Mouse (Mus musculus): ENCODE results near the gene Gmcl1. TPM values are rescaled to one million over a fixed set of nuclear protein-coding genes. Genes with fewer than 3 reads are reported as not detected.

The Gmcl1 gene
- polyA plus RNA-seq, 1 experiment from 2014 or later, result 31.4 TPM

GRCm38 (mm10) chr6:86683872-86684654 is 49.1 kb downstream of the Gmcl1 start, which contains the start of gene Snrnp27:
Gene Snrnp27 (minus strand): TSS chr6:86684522.
- no peaks in the 10 kb centered on the region for H3K27me3 ChIP-seq (replicated peaks)
- peak within 1 kb of the TSS; percentile 71 for H3K27ac ChIP-seq
- peak within 1 kb of the TSS; percentile 89 for H3K4me3 ChIP-seq (replicated peaks)
- 4% methylated on average over 36 of the region's 36 CpGs for WGBS
- ATAC-seq (ENCODE audit: insufficient read depth, low FRiP score, low read depth), result peak; percentile 93
- H3K4me2 ChIP-seq, result peak within 1 kb of the TSS; percentile 78
- H3K9me3 ChIP-seq, result no peaks in the 10 kb centered on the region
- peaks cover 26% of the 10 kb centered on the region for H3K36me3 ChIP-seq
- no peaks in the 10 kb centered on the region for H3K4me1 ChIP-seq
- H3K9ac ChIP-seq, result peak within 1 kb of the TSS; percentile 76

- H3K9me3 ChIP-seq, result no peaks in the 10 kb centered on the region
- H3K4me3 ChIP-seq (replicated peaks), result no peak overlapping the region
- ATAC-seq (ENCODE audit: insufficient read depth, low FRiP score, low read depth), result no peak
- no peaks in the 10 kb centered on the region for H3K27me3 ChIP-seq (replicated peaks)
- no peak overlapping the region for H3K9ac ChIP-seq
- H3K4me1 ChIP-seq, result no peaks in the 10 kb centered on the region
- WGBS, result 83% methylated on average over 3 of the region's 3 CpGs
- H3K27ac ChIP-seq, result no peak overlapping the region
- H3K4me2 ChIP-seq, result no peak overlapping the region
- peaks cover 43% of the 10 kb centered on the region for H3K36me3 ChIP-seq
Measured at GRCm38 (mm10) chr6:86681289-86681688, 51.9 kb downstream of the Gmcl1 start.

GRCm38 (mm10) chr6:86678341-86678740 is 54.8 kb downstream of the Gmcl1 start:
- no peaks in the 10 kb centered on the region for H3K9me3 ChIP-seq
- ATAC-seq (ENCODE audit: insufficient read depth, low FRiP score, low read depth), result no peak
- H3K27ac ChIP-seq, result no peak overlapping the region

DNA sequence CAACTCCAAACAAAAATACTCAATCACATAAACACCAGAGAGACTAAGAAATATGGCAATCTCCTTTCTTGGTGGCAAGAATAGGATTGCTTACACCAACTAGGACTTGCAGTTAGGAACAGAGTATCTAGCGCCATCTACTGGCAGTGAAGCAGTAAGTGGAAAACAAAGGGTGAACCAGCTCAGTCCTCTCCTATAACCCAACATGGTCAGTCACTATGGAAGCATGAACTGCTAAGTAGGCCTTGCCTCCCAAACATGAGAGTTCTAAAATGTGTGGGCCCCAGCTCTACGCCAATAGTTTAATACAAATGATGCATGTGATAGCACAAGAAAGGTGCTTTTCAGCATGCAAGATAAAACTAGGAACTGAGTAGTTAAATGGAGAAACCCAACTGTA is 62.3 kb downstream of the Gmcl1 start:
- Histone ChIP-seq H3K27me3 (replicated peaks) (no peaks in the 10 kb centered on the region), H3K9me3 (no peaks in the 10 kb centered on the region), H3K27ac (0 out of 2 replicates have a peak overlapping the region, but pooled peaks have one; percentile 40), H3K4me3 (replicated peaks) (no peak overlapping the region), H3K36me3 (peaks cover 20% of the 10 kb centered on the region), H3K9ac (no peak overlapping the region), H3K4me1 (peaks cover 15% of the 10 kb centered on the region; the same call in 1 of the 2 replicates), H3K4me2 (no peak overlapping the region)
- no peak for ATAC-seq (ENCODE audit: insufficient read depth, low FRiP score, low read depth)
- WGBS, result 17% methylated on average over 2 of the region's 2 CpGs

More at GRCm38 (mm10) chr6:86678341-86678740, 54.8 kb downstream of the Gmcl1 start:
- H3K9ac ChIP-seq, result no peak overlapping the region
- H3K27me3 ChIP-seq (replicated peaks), result no peaks in the 10 kb centered on the region
- WGBS, result 90% methylated on average over 6 of the region's 6 CpGs
- H3K4me3 ChIP-seq (replicated peaks), result no peak overlapping the region
- no peak overlapping the region for H3K4me2 ChIP-seq
- peaks cover 54% of the 10 kb centered on the region for H3K36me3 ChIP-seq
- H3K4me1 ChIP-seq, result no peaks in the 10 kb centered on the region

GRCm38 (mm10) chr6:86669240-86669727 is 63.9 kb downstream of the Gmcl1 start:
- Histone ChIP-seq H3K27me3 (replicated peaks) (no peaks in the 10 kb centered on the region), H3K4me1 (peaks cover 15% of the 10 kb centered on the region; the same call in 1 of the 2 replicates), H3K9ac (peak overlapping the region; percentile 27; the same call in 1 of the 2 replicates), H3K4me3 (replicated peaks) (peak overlapping the region; percentile 91), H3K9me3 (no peaks in the 10 kb centered on the region), H3K36me3 (peaks cover 18% of the 10 kb centered on the region), H3K4me2 (peak overlapping the region; percentile 81), H3K27ac (peak overlapping the region; percentile 57)
- WGBS, result under 1% methylated on average over 37 of the region's 37 CpGs
- peak; percentile 100 for ATAC-seq (ENCODE audit: insufficient read depth, low FRiP score, low read depth)

DNA sequence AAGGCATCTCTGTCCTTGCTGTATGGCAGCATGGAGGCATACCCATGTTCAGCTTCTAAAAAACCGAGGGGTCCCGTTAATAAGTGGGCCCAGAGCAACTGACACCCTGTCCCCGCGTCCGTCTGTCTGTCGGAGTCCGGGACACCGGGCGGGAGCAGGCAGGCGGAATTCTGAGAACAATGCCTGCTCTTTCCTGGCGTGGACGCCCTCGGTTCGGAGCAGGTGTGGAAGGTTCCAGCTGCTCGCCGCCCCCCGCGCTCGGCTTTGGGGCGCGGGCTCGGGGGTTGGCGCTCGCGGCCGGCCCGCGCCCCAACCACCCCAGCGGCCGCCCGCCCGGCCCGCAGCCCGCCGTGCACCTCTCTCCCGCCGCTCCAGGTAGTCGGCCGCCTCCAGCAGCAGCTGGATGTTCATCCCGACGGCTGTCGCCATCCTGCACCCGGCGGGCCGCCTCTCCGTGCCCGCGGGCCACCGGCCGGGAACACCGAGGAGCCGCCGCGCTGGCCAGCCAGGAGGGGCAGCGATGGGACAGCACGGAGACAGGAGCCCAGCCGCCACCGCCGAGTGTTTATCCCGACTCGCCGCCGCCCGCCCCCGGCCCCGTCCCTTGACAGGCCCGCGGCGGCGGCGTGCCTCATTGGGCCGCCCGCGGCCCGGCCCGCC is 64.5 kb downstream of the Gmcl1 start, which contains the start of gene Mxd1:
Gene Mxd1, minus strand, starts transcription at position 582 of the 660 bp plus-strand sequence.
- H3K9ac ChIP-seq, result peak within 1 kb of the TSS; percentile 69
- peak within 1 kb of the TSS; percentile 91 for H3K4me3 ChIP-seq (replicated peaks)
- under 1% methylated on average over 66 of the region's 76 CpGs for WGBS
- H3K4me1 ChIP-seq, result peaks cover 15% of the 10 kb centered on the region; the same call in 1 of the 2 replicates
- no peaks in the 10 kb centered on the region for H3K9me3 ChIP-seq
- H3K36me3 ChIP-seq, result peaks cover 18% of the 10 kb centered on the region
- H3K27ac ChIP-seq, result peak within 1 kb of the TSS; percentile 57
- no peak for ATAC-seq (ENCODE audit: insufficient read depth, low FRiP score, low read depth)
- H3K4me2 ChIP-seq, result peak within 1 kb of the TSS; percentile 87
- no peaks in the 10 kb centered on the region for H3K27me3 ChIP-seq (replicated peaks)

DNA sequence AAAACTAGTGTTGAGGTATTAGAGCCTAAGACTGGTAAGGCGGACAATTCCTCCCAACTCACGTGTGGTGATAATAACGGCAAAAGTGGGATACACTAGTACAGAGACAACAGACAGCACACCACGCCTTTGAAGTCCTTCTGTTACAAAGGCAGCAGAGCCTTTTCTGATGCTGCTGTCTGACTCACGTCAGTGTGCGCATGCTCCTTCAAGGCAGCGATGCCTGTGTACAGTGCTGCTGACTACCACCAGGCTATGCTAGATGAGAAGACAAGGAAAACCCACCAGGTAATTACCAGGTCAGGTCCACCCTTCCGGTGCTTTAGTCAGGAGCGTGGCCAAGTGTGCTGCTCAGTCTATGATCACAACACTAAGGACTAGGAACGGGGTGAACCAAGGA is 66.1 kb downstream of the Gmcl1 start:
- H3K27me3 ChIP-seq (replicated peaks), result no peaks in the 10 kb centered on the region
- H3K27ac ChIP-seq, result no peak overlapping the region
- no peak overlapping the region for H3K4me2 ChIP-seq
- 88% methylated on average over 10 of the region's 10 CpGs for WGBS
- H3K9ac ChIP-seq, result no peak overlapping the region
- no peaks in the 10 kb centered on the region for H3K9me3 ChIP-seq
- H3K4me3 ChIP-seq (replicated peaks), result no peak overlapping the region; the same call in 1 of the 2 replicates
- ATAC-seq (ENCODE audit: insufficient read depth, low FRiP score, low read depth), result no peak
- peaks cover 15% of the 10 kb centered on the region; the same call in 1 of the 2 replicates for H3K4me1 ChIP-seq
- peaks cover 19% of the 10 kb centered on the region; the same call in 1 of the 2 replicates for H3K36me3 ChIP-seq

DNA sequence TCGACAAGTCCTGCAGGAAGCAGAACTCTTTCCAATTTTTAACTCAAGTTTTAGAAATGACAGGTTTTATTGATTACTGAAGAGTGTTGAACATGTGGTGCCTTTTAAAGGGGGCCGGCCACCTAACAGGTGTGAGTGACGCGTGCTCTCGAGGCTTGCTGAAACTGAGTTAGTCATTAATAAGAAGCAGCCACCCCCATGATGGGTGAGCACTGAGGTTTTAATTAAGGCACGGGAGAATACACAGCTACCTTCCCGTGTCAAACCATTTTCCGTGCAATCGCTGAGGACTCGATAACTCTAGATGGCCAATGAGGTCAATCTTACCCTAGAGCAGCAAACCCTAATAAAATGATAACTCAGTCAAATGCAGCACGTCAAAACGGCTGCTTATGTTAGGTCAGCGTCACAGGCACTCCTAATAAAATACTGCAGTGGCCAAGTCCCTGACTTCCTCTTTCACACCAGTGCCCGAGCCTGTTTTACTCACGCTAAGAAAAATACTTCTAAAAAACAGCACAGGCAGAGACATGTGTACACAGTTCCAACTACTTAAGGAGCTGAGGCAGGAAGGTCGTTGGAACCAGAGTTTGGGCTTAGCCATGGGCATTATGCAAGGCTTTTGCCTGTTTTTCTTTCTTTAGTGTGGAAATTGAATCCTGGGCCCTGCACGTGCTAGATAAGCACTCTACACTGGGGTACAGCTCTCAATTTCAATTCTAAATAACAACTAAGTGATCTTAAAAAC is 67.4 kb downstream of the Gmcl1 start:
- no peaks in the 10 kb centered on the region for H3K27me3 ChIP-seq (replicated peaks)
- 76% methylated on average over 17 of the region's 17 CpGs for WGBS
- ATAC-seq (ENCODE audit: insufficient read depth, low FRiP score, low read depth), result no peak
- H3K27ac ChIP-seq, result no peak overlapping the region
- no peak overlapping the region for H3K9ac ChIP-seq
- H3K4me1 ChIP-seq, result peaks cover 15% of the 10 kb centered on the region; the same call in 1 of the 2 replicates
- no peak overlapping the region for H3K4me2 ChIP-seq
- H3K36me3 ChIP-seq, result peaks cover 16% of the 10 kb centered on the region; the same call in 1 of the 2 replicates
- H3K4me3 ChIP-seq (replicated peaks), result no peak overlapping the region
- no peaks in the 10 kb centered on the region for H3K9me3 ChIP-seq

DNA sequence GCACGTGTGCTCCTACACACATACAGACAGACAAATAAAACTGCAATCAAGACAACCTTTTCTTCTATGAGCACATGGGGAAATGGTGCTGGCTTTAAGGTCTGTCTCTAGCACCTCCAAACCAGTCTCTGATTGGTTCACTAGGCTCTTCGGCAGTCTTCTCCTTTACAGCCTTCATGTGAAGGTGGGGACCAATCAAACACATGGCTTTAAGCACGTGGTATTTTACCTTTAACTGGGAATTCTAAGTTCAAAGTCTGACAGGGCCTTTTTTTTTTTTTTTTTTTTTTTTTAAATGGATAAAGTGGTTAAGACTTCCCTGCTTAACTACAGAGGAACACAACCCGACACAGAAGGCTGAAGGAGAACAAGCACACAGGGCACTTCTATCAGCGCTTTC is 68.1 kb downstream of the Gmcl1 start:
- Histone ChIP-seq H3K27me3 (replicated peaks) (no peaks in the 10 kb centered on the region), H3K4me2 (no peak overlapping the region), H3K27ac (no peak overlapping the region), H3K36me3 (peaks cover 16% of the 10 kb centered on the region; the same call in 1 of the 2 replicates), H3K4me1 (peaks cover 15% of the 10 kb centered on the region; the same call in 1 of the 2 replicates), H3K9ac (no peak overlapping the region), H3K4me3 (replicated peaks) (no peak overlapping the region), H3K9me3 (no peaks in the 10 kb centered on the region)
- ATAC-seq (ENCODE audit: insufficient read depth, low FRiP score, low read depth), result no peak
- WGBS, result 71% methylated on average over 5 of the region's 5 CpGs

DNA sequence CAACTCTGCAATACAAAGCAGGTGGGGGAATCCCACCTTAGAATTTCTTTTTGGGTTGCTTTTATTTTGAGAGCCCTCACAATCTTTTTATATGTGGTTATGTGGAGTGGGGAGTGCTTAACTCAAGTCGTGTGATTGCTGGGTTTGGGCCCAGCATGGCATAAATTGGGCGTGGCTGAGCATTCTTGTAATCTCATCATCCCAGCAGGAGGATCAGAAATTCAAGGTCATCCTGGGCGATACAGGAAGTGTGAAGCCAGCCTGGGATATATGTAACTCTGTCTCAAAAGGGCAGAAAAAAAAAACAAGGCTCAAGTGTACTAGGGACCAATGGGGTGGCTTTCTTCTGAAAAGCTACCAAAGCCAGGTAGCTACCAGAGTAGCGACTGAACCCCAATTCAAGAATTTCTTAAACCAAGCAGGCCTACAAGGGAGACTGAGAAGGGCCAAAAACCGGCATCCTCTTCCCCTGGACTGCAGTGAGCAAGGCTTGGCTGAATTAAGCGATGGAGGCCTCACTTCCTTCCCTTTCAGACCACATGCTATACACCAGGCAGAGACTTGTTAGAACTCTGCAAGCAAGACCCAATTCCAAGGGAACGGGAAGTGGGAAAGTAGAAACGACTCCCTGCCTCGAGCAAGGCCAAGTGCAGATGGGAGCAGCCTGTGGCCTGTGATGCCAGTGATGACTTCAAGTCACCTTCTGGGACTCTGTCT is 72.9 kb downstream of the Gmcl1 start:
- WGBS, result 74% methylated on average over 9 of the region's 9 CpGs
- Histone ChIP-seq H3K4me1 (no peaks in the 10 kb centered on the region), H3K36me3 (peaks cover 22% of the 10 kb centered on the region; the same call in 1 of the 2 replicates), H3K4me3 (replicated peaks) (no peak overlapping the region), H3K4me2 (no peak overlapping the region), H3K27me3 (replicated peaks) (no peaks in the 10 kb centered on the region), H3K27ac (no peak overlapping the region), H3K9ac (no peak overlapping the region), H3K9me3 (no peaks in the 10 kb centered on the region)
- ATAC-seq (ENCODE audit: insufficient read depth, low FRiP score, low read depth), result peak; percentile 68; the same call in 1 of the 2 replicates

- H3K27ac ChIP-seq, result no peak overlapping the region
- no peak overlapping the region for H3K9ac ChIP-seq
- H3K4me1 ChIP-seq, result no peaks in the 10 kb centered on the region
- H3K9me3 ChIP-seq, result no peaks in the 10 kb centered on the region
- H3K4me3 ChIP-seq (replicated peaks), result no peak overlapping the region
- H3K27me3 ChIP-seq (replicated peaks), result no peaks in the 10 kb centered on the region
- ATAC-seq (ENCODE audit: insufficient read depth, low FRiP score, low read depth), result no peak
- peaks cover 17% of the 10 kb centered on the region; the same call in 1 of the 2 replicates for H3K36me3 ChIP-seq
- H3K4me2 ChIP-seq, result no peak overlapping the region
- WGBS, result 77% methylated on average over 3 of the region's 3 CpGs
Measured at GRCm38 (mm10) chr6:86658501-86658900, 74.7 kb downstream of the Gmcl1 start.

All from stomach, embryonic 15.5 days (tissue).